Mouse (Mus musculus) MEL (cell line): ENCODE measurements at regions not wholly inside any gene's neighbourhood (a gene's known extent, or its start where the extent isn't known, plus 50 kb on each side); places are given as distances from the start of the nearest gene placed in this dataset.

Source experiments
- DNase-seq: peaks from one replicate; pipeline ENCODE4 v3.0.0; 2011; ENCODE audit warnings: low read depth, low spot score
- H3K27ac ChIP-seq: 2 replicates; pipeline ENCODE4 v1.5.1; 2012; ENCODE audit warnings: low read depth, mild to moderate bottlenecking, control low read depth, low read length, moderate library complexity; ENCODE audit not compliant: control insufficient read depth
- H3K27me3 ChIP-seq, 2 experiments: fragments of 150-350 bp in 1 of 2; sonication (generic) in 1 of 2; 2 replicates each; pipeline ENCODE4 v1.6.1; 2012; ENCODE audit warnings: low read length in 2 of 2, mild to moderate bottlenecking in 2 of 2, improper control_type of control experiment in 1 of 2, moderate library complexity in 1 of 2; ENCODE audit not compliant: insufficient read depth in 2 of 2, control insufficient read depth in 1 of 2
- H3K36me3 ChIP-seq, 2 experiments: 2 replicates each; pipeline ENCODE4 v1.6.1; 2012 to 2014; ENCODE audit warnings: low read length in 2 of 2, improper control_type of control experiment in 1 of 2, inconsistent platforms in 1 of 2, mild to moderate bottlenecking in 1 of 2; ENCODE audit not compliant: insufficient read depth in 2 of 2, control insufficient read depth in 1 of 2
- H3K4me1 ChIP-seq, 2 experiments: fragments of 150-350 bp in 1 of 2; sonication (generic) in 1 of 2; 2 replicates each; pipeline ENCODE4 v1.6.1; 2012; ENCODE audit warnings: low read length in 2 of 2, improper control_type of control experiment in 1 of 2, mild to moderate bottlenecking in 1 of 2; ENCODE audit not compliant: insufficient read depth in 2 of 2, control insufficient read depth in 1 of 2
- H3K4me3 ChIP-seq, 2 experiments: fragments of 150-350 bp in 1 of 2; sonication (generic) in 1 of 2; 2 replicates each; pipeline ENCODE4 v1.5.1; 2012; ENCODE audit warnings: low read depth in 2 of 2, low read length in 2 of 2, mild to moderate bottlenecking in 2 of 2, moderate library complexity in 2 of 2, control low read depth in 1 of 2, improper control_type of control experiment in 1 of 2; ENCODE audit not compliant: control insufficient read depth in 1 of 2, insufficient read depth in 1 of 2
- H3K79me2 ChIP-seq: 2 replicates; pipeline ENCODE4 v1.6.1; 2012; ENCODE audit warnings: mild to moderate bottlenecking, low read length, moderate library complexity; ENCODE audit not compliant: control insufficient read depth, poor library complexity, insufficient read depth
- H3K9ac ChIP-seq: 2 replicates; pipeline ENCODE4 v1.6.1; 2012; ENCODE audit warnings: low read depth, mild to moderate bottlenecking, control low read depth, low read length, moderate library complexity; ENCODE audit not compliant: control insufficient read depth, poor library complexity, severe bottlenecking
- H3K9me3 ChIP-seq: fragments of 150-350 bp; sonication (generic); replicated peaks from 2 replicates; pipeline ENCODE4 v1.6.1; 2012; ENCODE audit warnings: mild to moderate bottlenecking, low read length, improper control_type of control experiment, moderate library complexity; ENCODE audit not compliant: insufficient read depth
- E2F4 ChIP-seq: IDR thresholded peaks from 2 replicates; pipeline ENCODE4 v1.6.1; 2011; ENCODE audit warnings: low read depth, low read length, improper control_type of control experiment, borderline replicate concordance
- GABPA ChIP-seq: IDR thresholded peaks from 2 replicates; pipeline ENCODE4 v1.6.1; 2012; ENCODE audit warnings: low read depth, mild to moderate bottlenecking, inconsistent platforms, low read length, improper control_type of control experiment, moderate library complexity
- GATA1 ChIP-seq: IDR thresholded peaks from 2 replicates; pipeline ENCODE4 v1.6.1; 2011; ENCODE audit warnings: low read depth, low read length, improper control_type of control experiment
- HCFC1 ChIP-seq: IDR thresholded peaks from 2 replicates; pipeline ENCODE4 v1.6.1; 2012; ENCODE audit warnings: low read depth, mild to moderate bottlenecking, inconsistent platforms, low read length, improper control_type of control experiment, moderate library complexity
- MAFK ChIP-seq: IDR thresholded peaks from 2 replicates; pipeline ENCODE4 v1.6.1; 2011; ENCODE audit warnings: low read depth, mild to moderate bottlenecking, low read length, improper control_type of control experiment, borderline replicate concordance
- MEF2A ChIP-seq: IDR thresholded peaks from 2 replicates; pipeline ENCODE4 v1.6.1; 2014; ENCODE audit warnings: low read depth, mild to moderate bottlenecking, inconsistent platforms, low read length, improper control_type of control experiment; ENCODE audit not compliant: poor library complexity, insufficient replicate concordance, severe bottlenecking; ENCODE audit errors: extremely low read depth
- MYB ChIP-seq: IDR thresholded peaks from 2 replicates; pipeline ENCODE4 v1.6.1; 2011; ENCODE audit warnings: mild to moderate bottlenecking, low read depth, low read length, improper control_type of control experiment
- MYC ChIP-seq: IDR thresholded peaks from 2 replicates; pipeline ENCODE4 v1.6.1; 2011; ENCODE audit warnings: low read depth, mild to moderate bottlenecking, low read length, improper control_type of control experiment, moderate library complexity
- POLR2AphosphoS2 ChIP-seq: IDR thresholded peaks from 2 replicates; pipeline ENCODE4 v1.6.1; 2011; ENCODE audit warnings: low read length, improper control_type of control experiment
- RCOR1 ChIP-seq: IDR thresholded peaks from 2 replicates; pipeline ENCODE4 v1.6.1; 2012; ENCODE audit warnings: low read depth, mild to moderate bottlenecking, inconsistent platforms, low read length, improper control_type of control experiment
- SIN3A ChIP-seq: IDR thresholded peaks from 2 replicates; pipeline ENCODE4 v1.6.1; 2012; ENCODE audit warnings: low read length, improper control_type of control experiment, inconsistent platforms
- SMC3 ChIP-seq: IDR thresholded peaks from 2 replicates; pipeline ENCODE4 v1.6.1; 2011; ENCODE audit warnings: low read depth, low read length, improper control_type of control experiment
- TBP ChIP-seq: IDR thresholded peaks from 2 replicates; pipeline ENCODE4 v1.8.0; 2011; ENCODE audit warnings: low read depth, low read length, improper control_type of control experiment
- UBTF ChIP-seq: IDR thresholded peaks from 2 replicates; pipeline ENCODE4 v1.6.1; 2012; ENCODE audit warnings: low read depth, mild to moderate bottlenecking, inconsistent platforms, low read length, improper control_type of control experiment, moderate library complexity, borderline replicate concordance; ENCODE audit not compliant: insufficient read depth
- USF1 ChIP-seq: IDR thresholded peaks from 2 replicates; pipeline ENCODE4 v1.6.1; 2014; ENCODE audit warnings: low read depth, mild to moderate bottlenecking, inconsistent platforms, low read length, improper control_type of control experiment, moderate library complexity
- ZMIZ1 ChIP-seq: IDR thresholded peaks from 2 replicates; pipeline ENCODE4 v1.6.1; 2012; ENCODE audit warnings: low read depth, mild to moderate bottlenecking, inconsistent platforms, low read length, improper control_type of control experiment, moderate library complexity
- ZNF384 ChIP-seq: IDR thresholded peaks from 2 replicates; pipeline ENCODE4 v1.6.1; 2012; ENCODE audit warnings: low read depth, mild to moderate bottlenecking, inconsistent platforms, low read length, improper control_type of control experiment

GRCm38 (mm10) chr7:40275078-40275477 is 623.0 kb upstream of the Vstm2b start:
- Histone ChIP-seq H3K79me2 (no peaks in the 10 kb centered on the region), H3K27ac (no peak overlapping the region), H3K9me3 (no peaks in the 10 kb centered on the region), H3K4me1 (no peaks in the 10 kb centered on the region), H3K9ac (no peak overlapping the region), H3K36me3 (no peaks in the 10 kb centered on the region), H3K27me3 (no peaks in the 10 kb centered on the region), H3K4me3 (no peak overlapping the region)
- DNase-seq = no peak
- TF ChIP-seq GATA1 (no peak), HCFC1 (no peak), UBTF (no peak), SIN3A (no peak), SMC3 (no peak), GABPA (no peak), MAFK (no peak), MYC (no peak), RCOR1 (no peak), ZNF384 (no peak), MEF2A (no peak), MYB (no peak), E2F4 (no peak), USF1 (no peak)

- no peaks in the 10 kb centered on the region for H3K4me1 ChIP-seq
- H3K27me3 ChIP-seq = no peaks in the 10 kb centered on the region
- no peaks in the 10 kb centered on the region for H3K79me2 ChIP-seq
- no peak overlapping the region for H3K27ac ChIP-seq
- H3K9me3 ChIP-seq = no peaks in the 10 kb centered on the region
- H3K4me3 ChIP-seq = no peak overlapping the region
- DNase-seq = no peak
- TF ChIP-seq ZMIZ1 = no peak
- no peak for TF ChIP-seq RCOR1
- no peak for TF ChIP-seq POLR2AphosphoS2
- no peak for TF ChIP-seq ZNF384
- H3K9ac ChIP-seq = no peak overlapping the region
- no peaks in the 10 kb centered on the region for H3K36me3 ChIP-seq
These were observed 622.5 kb upstream of the Vstm2b start for GRCm38 (mm10) chr7:40275658-40276057.

DNA sequence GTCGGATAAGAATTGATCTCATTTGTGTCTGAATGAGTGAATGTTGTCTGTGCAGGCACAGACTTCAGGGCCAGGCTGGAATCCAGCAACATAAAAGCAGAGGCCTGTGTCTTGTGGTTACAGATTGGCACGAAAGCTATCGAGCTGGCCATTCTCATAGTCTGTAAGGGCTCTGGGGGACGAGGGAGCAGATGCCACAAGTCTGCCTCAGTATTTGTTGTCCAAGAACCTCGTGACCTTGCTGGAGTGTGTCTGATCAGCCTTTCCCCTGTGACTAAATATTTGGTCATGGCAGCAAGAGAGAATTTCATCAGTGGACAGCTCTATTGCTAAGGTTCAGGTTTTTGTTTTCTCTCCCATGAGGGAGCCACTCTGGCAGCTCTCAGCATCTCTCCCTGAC is 622.0 kb upstream of the Vstm2b start:
- Histone ChIP-seq H3K4me3 (no peak overlapping the region), H3K9me3 (no peaks in the 10 kb centered on the region)
- TF ChIP-seq MEF2A = no peak
- TF ChIP-seq TBP = no peak
- TF ChIP-seq, all 39 proteins: peak for 0
- Histone ChIP-seq H3K9ac (no peak overlapping the region), H3K27me3 (no peaks in the 10 kb centered on the region), H3K79me2 (no peaks in the 10 kb centered on the region), H3K27ac (no peak overlapping the region), H3K36me3 (no peaks in the 10 kb centered on the region), H3K4me1 (no peaks in the 10 kb centered on the region)
- no peak for DNase-seq
